Mouse (Mus musculus): Measurements from ENCODE around the gene Arid1b. TPM values are rescaled to one million over a fixed set of nuclear protein-coding genes. Genes with fewer than 3 reads are reported as not detected.

Arid1b gene
- polyA plus RNA-seq, 1 experiment = 9.0 TPM

GRCm38 (mm10) chr17:5247737-5248136 lies 253.6 kb downstream of the Arid1b start:
- 89% methylated on average over 15 of the region's 15 CpGs for WGBS
- DNase-seq (ENCODE audit: low read depth, low spot score) = no peak

GRCm38 (mm10) chr17:5248957-5249656 lies 255.0 kb downstream of the Arid1b start:
- no peak for DNase-seq (ENCODE audit: low read depth, low spot score)
- 70% methylated on average over 17 of the region's 17 CpGs for WGBS

- no peak for DNase-seq (ENCODE audit: low read depth, low spot score)
- 73% methylated on average over 9 of the region's 9 CpGs for WGBS
These were observed 255.6 kb downstream of the Arid1b start for GRCm38 (mm10) chr17:5249681-5250180.

- no peak for DNase-seq (ENCODE audit: low read depth, low spot score)
These were observed 258.3 kb downstream of the Arid1b start for GRCm38 (mm10) chr17:5252436-5252835.

GRCm38 (mm10) chr17:5254717-5255617 lies 260.8 kb downstream of the Arid1b start:
- WGBS = 90% methylated on average over 16 of the region's 16 CpGs
- no peak for DNase-seq (ENCODE audit: low read depth, low spot score)

More at GRCm38 (mm10) chr17:5252436-5252835, 258.3 kb downstream of the Arid1b start:
- 21% methylated on average over 3 of the region's 3 CpGs for WGBS

- DNase-seq (ENCODE audit: low read depth, low spot score) = no peak
- WGBS = 94% methylated on average over 2 of the region's 2 CpGs
These were observed 261.4 kb downstream of the Arid1b start for GRCm38 (mm10) chr17:5255618-5255933.

GRCm38 (mm10) chr17:5258978-5259377 lies 264.8 kb downstream of the Arid1b start:
- WGBS = 70% methylated on average over 9 of the region's 9 CpGs
- no peak for DNase-seq (ENCODE audit: low read depth, low spot score)

- no peak for DNase-seq (ENCODE audit: low read depth, low spot score)
- WGBS = 42% methylated on average over 8 of the region's 8 CpGs
These were observed 267.1 kb downstream of the Arid1b start for GRCm38 (mm10) chr17:5261131-5261651.

GRCm38 (mm10) chr17:5261874-5262605 lies 267.9 kb downstream of the Arid1b start:
- WGBS = 71% methylated on average over 22 of the region's 22 CpGs
- DNase-seq (ENCODE audit: low read depth, low spot score) = no peak

GRCm38 (mm10) chr17:5262788-5263187 lies 268.7 kb downstream of the Arid1b start:
- no peak for DNase-seq (ENCODE audit: low read depth, low spot score)
- WGBS = 55% methylated on average over 4 of the region's 4 CpGs

GRCm38 (mm10) chr17:5264783-5265182 lies 270.7 kb downstream of the Arid1b start:
- WGBS = 47% methylated on average over 3 of the region's 3 CpGs
- DNase-seq (ENCODE audit: low read depth, low spot score) = no peak

- no peak for DNase-seq (ENCODE audit: low read depth, low spot score)
- 85% methylated on average over 6 of the region's 6 CpGs for WGBS
These were observed 271.5 kb downstream of the Arid1b start for GRCm38 (mm10) chr17:5265615-5266014.

GRCm38 (mm10) chr17:5267747-5268146 lies 273.6 kb downstream of the Arid1b start:
- DNase-seq (ENCODE audit: low read depth, low spot score) = no peak
- WGBS = 90% methylated on average over 6 of the region's 6 CpGs

- DNase-seq (ENCODE audit: low read depth, low spot score) = no peak
- 91% methylated on average over 10 of the region's 10 CpGs for WGBS
These were observed 275.2 kb downstream of the Arid1b start for GRCm38 (mm10) chr17:5269302-5269701.

GRCm38 (mm10) chr17:5269774-5270173 lies 275.6 kb downstream of the Arid1b start:
- WGBS = 89% methylated on average over 16 of the region's 16 CpGs
- no peak for DNase-seq (ENCODE audit: low read depth, low spot score)

- DNase-seq (ENCODE audit: low read depth, low spot score) = no peak
- 88% methylated on average over 6 of the region's 6 CpGs for WGBS
These were observed 276.7 kb downstream of the Arid1b start for GRCm38 (mm10) chr17:5270823-5271222.

- DNase-seq (ENCODE audit: low read depth, low spot score) = no peak
- 89% methylated on average over 3 of the region's 3 CpGs for WGBS
These were observed 279.0 kb downstream of the Arid1b start for GRCm38 (mm10) chr17:5273118-5273517.

GRCm38 (mm10) chr17:5273685-5274084 lies 279.6 kb downstream of the Arid1b start:
- WGBS = 82% methylated on average over 3 of the region's 3 CpGs

GRCm38 (mm10) chr17:5274429-5274828 lies 280.3 kb downstream of the Arid1b start:
- DNase-seq (ENCODE audit: low read depth, low spot score) = no peak
- 70% methylated on average over 3 of the region's 3 CpGs for WGBS

More at GRCm38 (mm10) chr17:5273685-5274084, 279.6 kb downstream of the Arid1b start:
- no peak for DNase-seq (ENCODE audit: low read depth, low spot score)

- 64% methylated on average over 6 of the region's 6 CpGs for WGBS
- no peak for DNase-seq (ENCODE audit: low read depth, low spot score)
These were observed 281.6 kb downstream of the Arid1b start for GRCm38 (mm10) chr17:5275749-5276148.
